Mouse (Mus musculus) gastrocnemius, adult 2 months (tissue): ENCODE measurements around the gene Ppfibp2. TPM values are rescaled to one million over a fixed set of nuclear protein-coding genes. Genes with fewer than 3 reads are reported as not detected.

Experiments
- DNase-seq: peaks from one replicate; pipeline ENCODE4 v3.0.0; 2022
- H3K27ac ChIP-seq: fragments of 200-600 bp; 2 replicates; pipeline ENCODE4 v1.8.1; 2022; ENCODE audit warnings: mild to moderate bottlenecking
- H3K4me3 ChIP-seq: fragments of 200-600 bp; 2 replicates; pipeline ENCODE4 v1.8.1; 2022; ENCODE audit warnings: mild to moderate bottlenecking, moderate library complexity
- CTCF ChIP-seq: fragments of 200-600 bp; IDR thresholded peaks from 2 replicates; pipeline ENCODE4 v1.8.1; 2022; ENCODE audit warnings: antibody characterized with exemption, mild to moderate bottlenecking, moderate library complexity
- intact Hi-C: fragments of 180-260 bp; cut with DNase I; formaldehyde crosslinking; loops from one replicate; pipeline ENCODE4 v1.15.1; 2025
- total RNA-seq, 2 experiments: library from RNA; stranded (reverse); gene quantifications; 2 replicates each; pipeline ENCODE4 v1.2.3; 2021

Gene Ppfibp2
- total RNA-seq, 2 experiments from 2014 or later: 10.6 to 19.0 TPM

GRCm38 (mm10) chr7:107697066-107697465, 102.1 kb downstream of the Ppfibp2 start:
- no peak for DNase-seq
- intact Hi-C loops: no loop called here
- no peak for TF ChIP-seq CTCF
- Histone ChIP-seq H3K27ac (no peak overlapping the region), H3K4me3 (no peak overlapping the region)

GRCm38 (mm10) chr7:107699926-107700325, 104.9 kb downstream of the Ppfibp2 start:
- Histone ChIP-seq H3K4me3 (no peak overlapping the region), H3K27ac (no peak overlapping the region)
- no peak for DNase-seq
- intact Hi-C loops: no loop called here
- no peak for TF ChIP-seq CTCF

- Histone ChIP-seq H3K27ac (no peak overlapping the region), H3K4me3 (no peak overlapping the region)
- no peak for TF ChIP-seq CTCF
- no peak for DNase-seq
- intact Hi-C loops: no loop called here
These were observed 105.6 kb downstream of the Ppfibp2 start for GRCm38 (mm10) chr7:107700646-107701045.

GRCm38 (mm10) chr7:107702461-107703380, 107.7 kb downstream of the Ppfibp2 start:
- intact Hi-C loops: no loop called here
- peak overlapping the region; percentile 35; the same call in 1 of the 2 replicates for H3K27ac ChIP-seq
- no peak for TF ChIP-seq CTCF

GRCm38 (mm10) chr7:107705941-107706340, 110.9 kb downstream of the Ppfibp2 start:
- intact Hi-C loops: no loop called here
- no peak overlapping the region for H3K27ac ChIP-seq
- no peak for TF ChIP-seq CTCF
- H3K4me3 ChIP-seq: no peak overlapping the region
- peak; percentile 51 for DNase-seq

More at GRCm38 (mm10) chr7:107702461-107703380, 107.7 kb downstream of the Ppfibp2 start:
- no peak for DNase-seq
- no peak overlapping the region for H3K4me3 ChIP-seq

DNA sequence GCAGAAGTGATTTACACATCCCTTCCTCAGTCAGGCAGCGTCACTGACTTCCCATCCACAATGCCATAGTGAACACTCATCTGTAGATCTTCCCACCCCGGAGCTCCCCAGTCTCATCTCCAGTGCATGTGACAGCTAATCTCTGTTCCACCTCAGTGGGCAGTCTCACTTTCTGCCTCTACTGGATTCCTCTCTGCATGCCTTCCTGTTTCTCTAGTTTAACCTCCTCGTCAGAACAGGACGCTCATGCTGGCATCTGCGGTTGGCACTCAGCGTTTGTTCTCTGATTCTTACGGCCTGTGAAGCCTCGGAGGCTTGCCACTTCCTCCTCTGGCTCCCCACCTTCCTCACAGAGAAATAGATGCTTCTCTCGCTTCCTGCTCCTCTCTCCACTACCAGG, 112.6 kb downstream of the Ppfibp2 start:
- no peak overlapping the region for H3K27ac ChIP-seq
- intact Hi-C loops: loop anchor here (1.0 kb wide), 1 partner anchor 46 kb away; no protein-coding TSS in a partner anchor
- no peak for DNase-seq
- no peak overlapping the region for H3K4me3 ChIP-seq
- TF ChIP-seq CTCF: no peak

- peak; percentile 66 for TF ChIP-seq CTCF
- peak overlapping the region; percentile 34 for H3K4me3 ChIP-seq
- intact Hi-C loops: loop anchor here (1.0 kb wide), 1 partner anchor 47 kb away; no protein-coding TSS in a partner anchor
- peak; percentile 73 for DNase-seq
- peak overlapping the region; percentile 53; the same call in 1 of the 2 replicates for H3K27ac ChIP-seq
These were observed 113.6 kb downstream of the Ppfibp2 start for GRCm38 (mm10) chr7:107708491-107709112.

DNA sequence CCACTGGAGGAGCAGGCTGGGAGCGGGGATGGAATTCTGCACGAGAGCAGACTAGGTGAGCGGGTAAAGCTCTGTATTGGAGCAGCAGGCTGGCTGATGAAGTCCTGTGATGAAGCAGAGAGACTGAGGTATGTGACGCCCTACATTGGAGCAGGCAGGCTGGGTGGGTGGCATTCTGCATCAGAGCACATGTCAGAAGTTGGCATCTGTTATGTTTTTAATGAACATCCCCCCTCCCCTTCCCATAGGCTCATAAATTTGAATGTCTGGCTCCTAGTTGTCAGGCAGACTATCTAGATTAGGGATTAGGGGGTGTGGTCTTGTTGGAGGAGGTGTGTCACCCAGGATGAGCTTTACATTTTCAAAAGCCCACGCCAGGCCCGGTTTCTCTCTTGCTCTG, 117.7 kb downstream of the Ppfibp2 start:
- H3K4me3 ChIP-seq: no peak overlapping the region
- no peak for TF ChIP-seq CTCF
- DNase-seq: no peak
- intact Hi-C loops: no loop called here
- no peak overlapping the region for H3K27ac ChIP-seq

- TF ChIP-seq CTCF: no peak
- DNase-seq: no peak
- intact Hi-C loops: no loop called here
- Histone ChIP-seq H3K4me3 (no peak overlapping the region), H3K27ac (no peak overlapping the region)
These were observed 119.1 kb downstream of the Ppfibp2 start for GRCm38 (mm10) chr7:107714067-107714466.

GRCm38 (mm10) chr7:107720771-107721170, 125.8 kb downstream of the Ppfibp2 start:
- DNase-seq: no peak
- no peak for TF ChIP-seq CTCF
- intact Hi-C loops: no loop called here
- Histone ChIP-seq H3K4me3 (no peak overlapping the region), H3K27ac (no peak overlapping the region)

GRCm38 (mm10) chr7:107722536-107722935, 127.5 kb downstream of the Ppfibp2 start:
- TF ChIP-seq CTCF: no peak
- Histone ChIP-seq H3K4me3 (no peak overlapping the region), H3K27ac (no peak overlapping the region)
- intact Hi-C loops: no loop called here
- DNase-seq: no peak

- TF ChIP-seq CTCF: no peak
- no peak for DNase-seq
- intact Hi-C loops: no loop called here
These were observed 132.5 kb downstream of the Ppfibp2 start for GRCm38 (mm10) chr7:107727538-107727937.

DNA sequence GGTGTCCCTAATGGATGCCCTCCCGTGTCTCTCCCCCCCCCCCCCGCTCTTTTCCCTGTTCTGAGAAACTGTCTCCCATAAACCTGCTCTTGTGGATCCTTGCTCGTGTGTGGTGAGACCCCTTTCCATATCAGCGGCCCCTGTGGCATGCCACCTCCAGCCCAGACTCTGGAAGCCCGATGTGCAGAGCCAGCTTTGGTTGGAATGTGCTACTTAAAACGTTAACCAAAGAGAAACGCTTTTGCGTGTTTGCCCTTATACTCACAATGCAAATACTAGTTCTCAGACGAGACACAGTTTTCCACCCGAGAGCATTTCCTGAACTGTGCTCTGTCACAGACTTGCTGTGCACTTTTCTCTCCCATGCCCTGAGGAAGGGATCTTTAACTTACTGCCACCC, 135.6 kb downstream of the Ppfibp2 start:
- no peak for TF ChIP-seq CTCF
- intact Hi-C loops: no loop called here
- Histone ChIP-seq H3K27ac (no peak overlapping the region), H3K4me3 (no peak overlapping the region)
- no peak for DNase-seq

More at GRCm38 (mm10) chr7:107727538-107727937, 132.5 kb downstream of the Ppfibp2 start:
- Histone ChIP-seq H3K4me3 (no peak overlapping the region), H3K27ac (no peak overlapping the region)
